Mouse (Mus musculus): ENCODE measurements at regions not wholly inside any gene's neighbourhood (a gene's known extent, or its start where the extent isn't known, plus 50 kb on each side); places are given as distances from the start of the nearest gene placed in this dataset. TPM values are rescaled to one million over a fixed set of nuclear protein-coding genes. Genes with fewer than 3 reads are reported as not detected.

DNA sequence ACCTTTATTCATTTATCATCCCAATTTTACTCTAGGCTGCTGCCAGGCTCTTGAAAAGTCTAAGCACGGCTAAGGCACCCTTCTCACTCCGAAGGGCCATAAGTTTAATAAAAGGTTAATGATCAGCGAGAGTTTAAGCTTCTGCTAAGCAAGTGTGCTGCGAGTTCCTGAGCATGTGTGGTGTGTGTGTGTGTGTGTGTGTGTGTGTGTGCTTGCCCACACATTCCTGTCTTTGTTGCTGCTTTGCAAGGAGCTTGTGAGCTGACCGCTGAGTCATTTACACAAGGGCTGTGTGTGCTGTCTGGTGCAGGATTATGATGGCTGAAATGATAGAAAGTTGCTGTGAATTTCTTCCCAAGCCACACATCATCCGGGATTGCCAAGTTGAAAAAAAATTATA is 527.1 kb downstream of the Ppargc1a start:
- H3K9me3 ChIP-seq (replicated peaks): no peaks in the 10 kb centered on the region
- H3K27me3 ChIP-seq (replicated peaks): no peaks in the 10 kb centered on the region
- H3K9ac ChIP-seq: no peak overlapping the region
- WGBS: 77% methylated on average over 6 of the region's 6 CpGs
- H3K4me1 ChIP-seq (replicated peaks): peaks cover 6% of the 10 kb centered on the region; the same call in 1 of the 2 replicates
- H3K4me2 ChIP-seq: no peak overlapping the region
- no peak overlapping the region for H3K4me3 ChIP-seq
- H3K27ac ChIP-seq (ENCODE audit: poor library complexity, severe bottlenecking): no peak overlapping the region
- ATAC-seq (ENCODE audit: insufficient number of reproducible peaks, low FRiP score): no peak
- no peaks in the 10 kb centered on the region for H3K36me3 ChIP-seq

DNA sequence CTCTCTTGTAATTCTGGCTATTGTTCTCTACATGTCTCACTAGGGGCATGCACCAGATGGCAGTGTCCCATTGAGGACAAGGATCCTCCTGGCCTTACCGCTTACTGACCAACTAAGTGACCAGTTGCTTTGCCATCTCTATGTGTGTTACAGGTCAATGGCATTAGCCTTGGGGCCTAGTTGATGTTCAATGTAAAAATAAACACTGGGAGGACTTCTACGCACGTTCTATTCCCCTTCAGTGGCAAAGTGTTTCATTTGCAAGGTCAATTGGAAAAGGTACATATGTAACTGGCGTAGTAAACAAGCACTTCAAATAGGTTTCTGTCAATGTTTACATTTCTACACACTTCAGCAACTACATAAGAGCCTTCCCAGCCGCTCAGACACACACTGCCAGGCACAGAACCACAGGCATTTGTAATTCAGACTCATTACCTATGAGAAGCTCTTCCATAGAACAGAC is 527.8 kb downstream of the Ppargc1a start:
- ATAC-seq (ENCODE audit: insufficient number of reproducible peaks, low FRiP score): no peak
- H3K4me2 ChIP-seq: no peak overlapping the region
- no peak overlapping the region for H3K4me3 ChIP-seq
- H3K27me3 ChIP-seq (replicated peaks): no peaks in the 10 kb centered on the region
- H3K27ac ChIP-seq (ENCODE audit: poor library complexity, severe bottlenecking): no peak overlapping the region
- no peak overlapping the region for H3K9ac ChIP-seq
- H3K9me3 ChIP-seq (replicated peaks): no peaks in the 10 kb centered on the region
- no peaks in the 10 kb centered on the region for H3K36me3 ChIP-seq
- WGBS: 76% methylated on average over 5 of the region's 5 CpGs
- peaks cover 6% of the 10 kb centered on the region; the same call in 1 of the 2 replicates for H3K4me1 ChIP-seq (replicated peaks)

DNA sequence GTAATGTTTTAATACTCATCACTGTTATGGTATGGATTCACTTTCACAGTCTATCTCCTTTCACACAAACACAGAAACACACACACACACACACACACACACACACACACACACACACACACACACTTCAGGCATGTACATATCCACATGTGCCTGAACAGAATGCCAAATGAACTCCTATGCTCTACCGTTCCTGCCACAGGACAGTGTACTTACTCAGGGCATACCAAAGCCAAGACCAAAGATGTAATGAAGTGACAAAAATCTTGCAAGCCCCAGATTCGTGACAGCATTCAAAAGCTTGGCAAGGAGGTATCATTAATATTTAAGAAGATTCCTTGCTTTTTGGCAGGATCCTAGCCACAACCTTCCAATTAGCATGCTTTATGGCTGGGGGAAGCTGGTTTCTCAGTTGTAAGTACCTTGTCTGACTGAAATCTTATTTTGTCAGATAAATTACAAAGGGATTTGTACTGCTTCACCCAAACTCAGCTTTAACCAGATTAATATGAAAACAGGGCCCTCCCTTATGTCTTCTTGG is 531.0 kb downstream of the Ppargc1a start:
- ATAC-seq (ENCODE audit: insufficient number of reproducible peaks, low FRiP score): no peak
- Histone ChIP-seq H3K4me1 (replicated peaks) (peaks cover 2% of the 10 kb centered on the region; the same call in 1 of the 2 replicates), H3K27ac (ENCODE audit: poor library complexity, severe bottlenecking) (no peak overlapping the region), H3K9me3 (replicated peaks) (no peaks in the 10 kb centered on the region), H3K27me3 (replicated peaks) (no peaks in the 10 kb centered on the region), H3K4me2 (no peak overlapping the region), H3K9ac (no peak overlapping the region), H3K4me3 (no peak overlapping the region), H3K36me3 (no peaks in the 10 kb centered on the region)
- WGBS: 71% methylated on average over 2 of the region's 2 CpGs

DNA sequence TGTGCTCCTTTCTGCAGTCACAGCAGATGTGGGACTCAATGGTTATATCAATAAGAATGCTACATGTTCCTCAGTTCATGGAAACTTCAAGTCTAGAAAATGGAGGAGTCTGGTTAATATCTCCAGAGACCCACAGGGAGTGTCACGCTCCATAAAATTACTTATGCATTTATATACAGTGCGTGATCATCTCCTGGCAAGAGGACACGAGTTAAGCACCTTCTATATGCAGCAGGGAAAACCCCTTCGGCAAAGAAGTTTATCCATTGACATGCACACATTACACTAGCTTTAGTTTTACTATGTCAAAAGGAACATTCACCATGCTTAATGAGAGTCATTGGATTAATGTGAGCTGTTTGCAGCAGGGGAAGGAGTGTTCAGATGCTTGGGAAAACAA is 538.6 kb downstream of the Ppargc1a start:
- Histone ChIP-seq H3K4me2 (no peak overlapping the region), H3K9ac (no peak overlapping the region), H3K27me3 (replicated peaks) (no peaks in the 10 kb centered on the region), H3K36me3 (no peaks in the 10 kb centered on the region), H3K4me3 (no peak overlapping the region), H3K27ac (ENCODE audit: poor library complexity, severe bottlenecking) (no peak overlapping the region), H3K4me1 (replicated peaks) (no peaks in the 10 kb centered on the region), H3K9me3 (replicated peaks) (no peaks in the 10 kb centered on the region)
- no peak for ATAC-seq (ENCODE audit: insufficient number of reproducible peaks, low FRiP score)
- WGBS: 79% methylated on average over 4 of the region's 4 CpGs

DNA sequence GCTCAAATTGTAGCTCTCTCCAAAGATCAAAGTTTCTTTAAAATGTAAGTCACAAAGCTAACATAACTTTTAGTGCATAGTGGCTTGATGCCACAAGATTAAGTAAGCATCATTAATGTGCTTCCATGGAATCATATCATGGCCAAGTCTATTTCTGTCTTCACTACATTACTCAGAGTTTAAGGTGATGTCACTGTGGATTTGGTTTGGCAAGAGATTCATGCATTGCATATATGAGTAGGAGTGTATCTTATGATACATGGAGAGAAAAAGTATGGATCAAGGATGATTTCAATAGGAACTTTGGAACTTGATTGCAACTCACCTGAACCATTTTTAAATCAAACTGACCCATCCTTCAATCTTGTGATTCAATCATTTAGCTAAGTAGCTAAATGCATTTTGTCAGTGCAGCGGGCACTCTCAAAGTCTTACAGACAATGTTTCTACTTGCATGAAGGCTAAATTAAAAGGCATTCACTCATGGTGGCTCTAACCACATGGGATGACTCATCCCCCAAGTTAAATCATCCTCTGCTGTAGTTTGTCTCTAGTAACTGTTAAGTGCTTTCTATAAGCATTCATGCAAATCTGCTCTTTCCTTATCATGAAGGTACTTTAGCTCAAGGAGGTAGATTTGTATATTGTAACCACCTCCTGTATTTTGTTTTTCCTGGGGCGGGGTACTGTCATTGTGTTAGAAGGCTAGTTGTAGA is 576.5 kb downstream of the Ppargc1a start:
- Histone ChIP-seq H3K27ac (ENCODE audit: poor library complexity, severe bottlenecking) (no peak overlapping the region), H3K4me2 (no peak overlapping the region), H3K9ac (no peak overlapping the region), H3K4me1 (replicated peaks) (no peaks in the 10 kb centered on the region), H3K9me3 (replicated peaks) (no peaks in the 10 kb centered on the region), H3K27me3 (replicated peaks) (no peaks in the 10 kb centered on the region), H3K36me3 (no peaks in the 10 kb centered on the region), H3K4me3 (no peak overlapping the region)
- ATAC-seq (ENCODE audit: insufficient number of reproducible peaks, low FRiP score): no peak
- 84% methylated on average over 2 of the region's 2 CpGs for WGBS

Small RNA genes in the stretch of these regions (microRNA-seq; reads per million reads assigned to microRNA genes)
- not detected for gene Gm44377
